Mouse (Mus musculus) thymus, adult 2 months (tissue): ENCODE measurements at regions not wholly inside any gene's neighbourhood (a gene's known extent, or its start where the extent isn't known, plus 50 kb on each side); places are given as distances from the start of the nearest gene placed in this dataset.

Experiments
- CTCF ChIP-seq: fragments of 200-500 bp; IDR thresholded peaks from 2 replicates; pipeline ENCODE4 v1.5.1; 2012; ENCODE audit warnings: mild to moderate bottlenecking, control low read depth, low read length, moderate library complexity, borderline replicate concordance; ENCODE audit not compliant: control insufficient read depth, poor library complexity, insufficient read depth; ENCODE audit errors: extremely low read depth
- POLR2A ChIP-seq: fragments of 200-500 bp; IDR thresholded peaks from 2 replicates; pipeline ENCODE4 v1.6.1; 2012; ENCODE audit warnings: mild to moderate bottlenecking, low read length, control low read depth, moderate library complexity; ENCODE audit not compliant: control insufficient read depth, poor library complexity, insufficient read depth; ENCODE audit errors: extremely low read depth

DNA sequence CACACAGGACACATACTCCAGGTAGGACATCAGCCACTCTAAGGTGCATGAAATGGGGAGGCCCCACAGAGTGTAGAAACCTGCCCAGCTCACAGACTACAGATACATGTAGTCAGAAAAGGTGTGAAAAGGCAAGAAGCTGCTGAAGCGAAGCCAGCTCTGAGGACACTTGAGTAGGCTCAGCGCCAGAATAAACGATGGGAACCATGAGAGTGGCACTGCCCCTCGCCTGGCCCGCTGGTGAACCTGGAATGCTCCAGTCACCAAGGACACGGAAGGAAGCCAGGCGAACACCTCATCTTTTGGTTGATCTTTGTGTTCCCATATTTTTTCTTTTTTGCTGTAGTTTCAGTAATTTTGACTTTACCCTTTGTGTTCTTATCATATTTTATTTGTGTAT, 381.8 kb downstream of the Pmp22 start:
- TF ChIP-seq POLR2A (no peak), CTCF (no peak)
